13 mouse cellular contexts compared by ENCODE assay signal in genomic region chr8:123004033-123004922, GRCm38 (mm10). TPM values are rescaled to one million over a fixed set of nuclear protein-coding genes. Genes with fewer than 3 reads are reported as not detected.
DNase-seq lines count a peak whose midpoint lies in the region; ATAC-seq and TF ChIP-seq lines count a peak whose summit lies in the region.
"Had no signal": no experiment of that assay in that cellular context is flagged by ENCODE, and none has a peak within 500 bp of the region (broad histone marks: within the 10 kb centered on the region; RNA-seq: fewer than 3 reads in every experiment).

No protein-coding gene starts in this region.

- H3K36me3 ChIP-seq in limb, embryonic 12.5 days, result no peaks in the 10 kb centered on the region
- no peaks in the 10 kb centered on the region for H3K36me3 ChIP-seq in limb, embryonic 10.5 days
- H3K36me3 ChIP-seq: forebrain, embryonic 15.5 days; lung, embryonic 15.5 days had no signal

- no peak overlapping the region; the same call in 1 of the 2 replicates for H3K9ac ChIP-seq in limb, embryonic 12.5 days (replicated peaks)
- H3K9ac ChIP-seq: forebrain, embryonic 15.5 days; lung, embryonic 15.5 days had no signal

- 0 out of 2 replicates have a peak, but pooled peaks have one; percentile 0 for TF ChIP-seq CTCF in cortical plate, adult 2 months (IDR thresholded peaks at IDR 0.05; ENCODE audit: extremely low read depth, insufficient read depth, low read length)

- no peak for TF ChIP-seq POLR2A in cortical plate, adult 2 months (IDR thresholded peaks at IDR 0.05; ENCODE audit: extremely low read depth, insufficient read depth, low read length)

- peak; percentile 88 for DNase-seq in heart, adult 11 months
- no peak for DNase-seq in heart, adult 18-20 months
- no peak for DNase-seq in limb, embryonic 10.5 days (ENCODE audit: low spot score)
- DNase-seq in layer of hippocampus, adult 11-12 months (ENCODE audit: low spot score), result no peak
- DNase-seq: cerebellum, postnatal 14 days; kidney, adult 9 months; thymus, postnatal 4 days had no signal

- ATAC-seq in limb, embryonic 12.5 days (ENCODE audit: insufficient number of reproducible peaks, insufficient read depth, low FRiP score, low TSS enrichment, low read depth), result no peak
- ATAC-seq in monocyte, adult 5-6 weeks (replicated peaks; ENCODE audit: insufficient number of reproducible peaks, low FRiP score, low TSS enrichment, poor library complexity, severe bottlenecking), result 0 out of 2 replicates have a peak, but pooled peaks have one; percentile 9
- ATAC-seq in inflammation-experienced regulatory T-cells, adult 6 months, result no peak
- ATAC-seq: forebrain, embryonic 15.5 days had no signal

- 61% methylated on average over 14 of the region's 14 CpGs for WGBS in limb, embryonic 12.5 days
- WGBS in limb, embryonic 10.5 days, result 80% methylated on average over 14 of the region's 14 CpGs

- H3K27me3 ChIP-seq in limb, embryonic 12.5 days, result no peaks in the 10 kb centered on the region
- H3K27me3 ChIP-seq in limb, embryonic 10.5 days (ENCODE audit: low read depth, poor library complexity, severe bottlenecking), result no peaks in the 10 kb centered on the region
- H3K27me3 ChIP-seq: forebrain, embryonic 15.5 days; lung, embryonic 15.5 days had no signal

- H3K4me1 ChIP-seq in limb, embryonic 12.5 days (replicated peaks), result peaks cover 36% of the 10 kb centered on the region
- H3K4me1 ChIP-seq in limb, embryonic 10.5 days, result peaks cover 18% of the 10 kb centered on the region
- peaks cover 15% of the 10 kb centered on the region for H3K4me1 ChIP-seq in cortical plate, adult 2 months (ENCODE audit: control insufficient read depth, insufficient read depth, low read length)

- H3K4me3 ChIP-seq in limb, embryonic 12.5 days (replicated peaks), result no peak overlapping the region
- no peak overlapping the region for H3K4me3 ChIP-seq in limb, embryonic 10.5 days
- no peak overlapping the region for H3K4me3 ChIP-seq in cortical plate, adult 2 months (ENCODE audit: insufficient read depth, low read length)
- H3K4me3 ChIP-seq: forebrain, embryonic 15.5 days; lung, embryonic 15.5 days had no signal

- H3K4me2 ChIP-seq in limb, embryonic 12.5 days, result no peak overlapping the region
- H3K4me2 ChIP-seq: forebrain, embryonic 15.5 days; lung, embryonic 15.5 days had no signal

- H3K9me3 ChIP-seq in limb, embryonic 12.5 days, result no peaks in the 10 kb centered on the region
- no peaks in the 10 kb centered on the region for H3K9me3 ChIP-seq in limb, embryonic 10.5 days (replicated peaks)
- H3K9me3 ChIP-seq: forebrain, embryonic 15.5 days; lung, embryonic 15.5 days had no signal

- peak overlapping the region; percentile 56; the same call in 1 of the 2 replicates for H3K27ac ChIP-seq in limb, embryonic 12.5 days
- H3K27ac ChIP-seq in limb, embryonic 10.5 days, result no peak overlapping the region
- H3K27ac ChIP-seq in cortical plate, adult 2 months (ENCODE audit: insufficient read depth, low read length), result no peak overlapping the region
- H3K27ac ChIP-seq: forebrain, embryonic 15.5 days; lung, embryonic 15.5 days had no signal

RNA-seq across cellular contexts. Expression of gene Ankrd11, which starts 37.8 kb away (rescaled TPM):
- 10 to 100 TPM; 67.7 to 72.7 TPM for total RNA-seq in heart, adult 18-20 months (2021)
- 62.3 and 108 TPM in 2 replicates for polyA plus RNA-seq in limb, embryonic 12.5 days (2016; fragmentation: Nextera tagmentation; extraction: Ambion mirVana)
- polyA plus RNA-seq in limb, embryonic 10.5 days (2016; fragmentation: Nextera tagmentation; extraction: Ambion mirVana), result 54.8 and 63.9 TPM in 2 replicates
- polyA plus RNA-seq in cortical plate, adult 2 months (2012; rRNA removed), result 99.7 and 106 TPM in 2 replicates
- 160 to 261 TPM (median 161 TPM) in 3 replicates for total RNA-seq in monocyte, adult 5-6 weeks (2017)
- 100 to 1,000 TPM in 1 of 3 experiments, 10 to 100 TPM in 2; 54.0 to 105 (median 84.1) TPM for polyA plus RNA-seq in inflammation-experienced regulatory T-cells, adult 6 months (2017; shearing (Covaris generic))

RNA-seq across cellular contexts. Expression of gene Spg7, which starts 58.5 kb away (rescaled TPM):
- 10 to 100 TPM; 94.2 to 100.0 TPM for total RNA-seq in heart, adult 18-20 months (2021)
- polyA plus RNA-seq in limb, embryonic 12.5 days (2016; fragmentation: Nextera tagmentation; extraction: Ambion mirVana), result 63.2 and 63.7 TPM in 2 replicates
- polyA plus RNA-seq in limb, embryonic 10.5 days (2016; fragmentation: Nextera tagmentation; extraction: Ambion mirVana), result 57.8 and 60.5 TPM in 2 replicates
- polyA plus RNA-seq in cortical plate, adult 2 months (2012; rRNA removed), result 76.9 and 93.5 TPM in 2 replicates
- total RNA-seq in monocyte, adult 5-6 weeks (2017), result 42.5 to 63.1 TPM (median 50.2 TPM) in 3 replicates
- 10 to 100 TPM; 16.5 to 35.2 (median 19.0) TPM for polyA plus RNA-seq in inflammation-experienced regulatory T-cells, adult 6 months (2017; shearing (Covaris generic))
